ENCODE assay signal across 14 mouse cellular contexts in the genomic region with DNA sequence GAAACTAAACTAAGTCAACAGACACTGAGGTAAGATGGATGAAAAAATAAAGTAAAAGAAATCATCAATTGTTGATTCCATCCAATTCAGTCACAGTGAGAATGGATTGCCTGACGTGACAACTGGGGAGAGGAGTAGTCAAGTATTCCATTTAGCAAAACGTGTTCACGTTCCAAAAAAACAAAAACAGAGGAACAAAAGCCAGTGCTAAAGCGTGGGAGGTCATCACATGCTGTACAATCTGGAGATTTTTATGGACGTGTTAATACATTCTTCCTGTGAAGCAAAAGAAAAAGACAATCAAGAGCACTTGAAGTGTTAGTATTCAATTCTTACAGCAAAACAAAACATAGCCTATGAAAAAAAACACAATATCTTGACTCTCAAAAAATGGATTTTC.
"Had no signal": no experiment of that assay in that cellular context is flagged by ENCODE, and none has a peak within 500 bp of the region (broad histone marks: within the 10 kb centered on the region; RNA-seq: fewer than 3 reads in every experiment).

No protein-coding gene starts in this region.

- DNase-seq: kidney, adult 11 months; kidney, postnatal 10 days; kidney, postnatal 4 days; left cerebral cortex, postnatal 4 days; lung, adult 18-20 months; lung, postnatal 36 days; midbrain, embryonic 14.5 days; right cerebral cortex, postnatal 25 days; thymus, postnatal 4 days had no signal

- H3K9me3 ChIP-seq: limb, embryonic 13.5 days; midbrain, embryonic 10.5 days; neural tube, embryonic 15.5 days had no signal

- H3K4me2 ChIP-seq: limb, embryonic 13.5 days; neural tube, embryonic 15.5 days had no signal

- H3K4me3 ChIP-seq: limb, embryonic 13.5 days; midbrain, embryonic 10.5 days; myocyte; neural tube, embryonic 15.5 days had no signal

- H3K27me3 ChIP-seq: limb, embryonic 13.5 days; neural tube, embryonic 15.5 days had no signal

- H3K36me3 ChIP-seq: limb, embryonic 13.5 days; midbrain, embryonic 10.5 days; neural tube, embryonic 15.5 days had no signal

- H3K27ac ChIP-seq: limb, embryonic 13.5 days; liver, embryonic 14.5 days; midbrain, embryonic 10.5 days; neural tube, embryonic 15.5 days had no signal

- H3K4me1 ChIP-seq: neural tube, embryonic 15.5 days had no signal

- H3K9ac ChIP-seq: limb, embryonic 13.5 days; liver, embryonic 14.5 days; neural tube, embryonic 15.5 days had no signal
